Mouse (Mus musculus) liver, postnatal 0 days (tissue): ENCODE measurements at regions not wholly inside any gene's neighbourhood (a gene's known extent, or its start where the extent isn't known, plus 50 kb on each side); places are given as distances from the start of the nearest gene placed in this dataset.

Experiments
- CTCF ChIP-seq: sonication (generic); IDR thresholded peaks from 2 replicates; pipeline ENCODE4 v1.5.1; 2016; ENCODE audit warnings: antibody characterized with exemption, low read depth
- EP300 ChIP-seq: IDR thresholded peaks from 2 replicates; pipeline ENCODE4 v1.6.1; 2016; ENCODE audit warnings: antibody characterized with exemption, low read depth, mild to moderate bottlenecking

DNA sequence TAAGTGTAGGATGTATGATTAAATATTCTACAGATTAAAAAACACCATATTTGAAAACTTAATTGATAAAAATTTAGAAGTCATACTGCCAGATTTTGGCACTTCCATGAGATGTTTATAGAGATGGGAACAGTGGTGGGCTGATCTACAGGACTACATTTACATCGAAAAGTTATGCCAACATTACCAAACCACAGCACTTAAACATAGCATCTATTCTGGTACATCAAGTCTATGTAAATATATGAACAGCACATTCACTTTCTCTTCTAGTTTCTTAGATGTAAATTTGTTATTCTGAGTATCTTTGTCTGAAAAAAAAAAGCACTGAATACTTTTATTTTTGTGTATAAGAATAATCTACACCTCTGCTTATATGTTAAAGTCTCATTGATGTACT, 1108.1 kb downstream of the Pla2g4a start:
- TF ChIP-seq CTCF (no peak), EP300 (no peak)
